Mouse (Mus musculus): ENCODE measurements around the gene Lhpp.
A peak's percentile ranks its signal among the peaks of the same experiment; 100 is the strongest.

Gene Lhpp

DNA sequence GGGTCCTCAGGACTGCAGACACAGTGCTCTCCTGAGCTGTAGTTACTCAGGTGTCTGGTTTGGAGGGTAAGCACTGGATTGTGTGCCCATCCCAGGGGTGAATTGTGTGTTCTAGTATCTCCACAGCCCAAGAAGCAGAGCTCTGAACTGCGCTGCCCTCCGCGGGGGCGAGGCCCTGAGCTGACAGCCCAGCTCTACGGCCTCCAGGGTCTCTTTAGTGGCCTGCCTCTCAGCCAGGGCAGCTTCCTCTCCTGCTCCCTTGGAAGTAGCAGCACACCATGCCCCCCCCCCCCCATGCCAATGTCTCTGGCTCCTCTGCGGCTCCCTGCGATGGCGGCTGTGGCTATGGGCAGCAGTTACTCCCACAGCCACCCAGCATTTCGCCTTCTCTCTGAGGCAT lies 101.1 kb downstream of the Lhpp start:
- DNase-seq (ENCODE audit: low read depth, low spot score): no peak

DNA sequence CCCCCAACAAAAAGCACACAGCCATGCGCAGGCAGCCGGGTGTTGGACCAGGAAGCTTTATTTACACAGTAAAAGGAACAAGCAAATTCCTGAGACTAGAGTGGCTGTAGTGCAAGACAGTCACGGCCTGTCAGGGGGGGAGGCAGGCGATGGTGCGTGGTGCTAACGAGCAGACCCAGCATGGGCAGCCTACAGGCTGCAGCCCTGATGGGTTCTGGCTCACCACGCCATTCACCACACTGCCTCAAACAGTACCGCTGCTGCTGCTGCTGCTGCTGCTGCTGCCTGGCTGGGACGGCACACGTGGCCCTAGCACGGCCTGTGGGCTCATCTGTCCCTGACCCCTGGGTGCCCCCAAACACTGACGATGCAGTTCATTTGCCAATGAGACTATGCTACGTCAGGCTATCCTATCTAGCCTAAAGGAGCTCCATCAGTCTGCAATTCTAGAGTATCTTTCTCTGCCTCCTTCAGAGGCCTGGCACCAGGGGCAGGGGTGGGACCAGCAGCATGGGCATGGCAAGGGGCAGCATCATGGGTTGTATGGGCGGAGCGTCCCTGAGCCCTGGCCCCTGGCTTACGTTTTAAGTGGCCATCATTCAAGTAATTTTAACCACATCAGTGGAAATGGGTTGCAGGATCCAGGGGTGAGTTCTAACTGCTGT lies 101.7 kb downstream of the Lhpp start:
- peak; percentile 31 for DNase-seq (ENCODE audit: low read depth, low spot score)

DNA sequence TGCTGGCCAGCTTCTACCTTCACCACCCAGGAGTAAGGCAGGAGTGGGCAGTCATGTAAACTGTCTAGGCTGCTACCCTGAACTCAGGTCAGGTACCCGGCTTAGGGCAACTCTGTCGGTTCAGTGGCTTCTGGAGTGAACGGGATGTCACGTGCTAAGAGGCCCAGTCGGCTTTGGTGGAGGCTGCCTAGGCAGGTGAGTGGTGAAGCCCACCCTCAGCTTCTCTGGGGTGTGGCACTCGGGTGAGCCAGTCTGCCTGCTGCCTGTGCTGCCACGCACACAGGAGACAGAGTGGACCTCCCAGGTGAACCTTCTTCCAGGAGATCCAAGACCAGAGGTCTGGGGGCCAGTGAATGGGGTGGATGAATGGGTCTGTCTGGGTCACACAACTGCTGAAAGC lies 102.5 kb downstream of the Lhpp start:
- no peak for DNase-seq (ENCODE audit: low read depth, low spot score)

GRCm38 (mm10) chr7:132713483-132714126 lies 103.2 kb downstream of the Lhpp start:
- DNase-seq (ENCODE audit: low read depth, low spot score): no peak

GRCm38 (mm10) chr7:132714236-132714923 lies 103.9 kb downstream of the Lhpp start:
- DNase-seq (ENCODE audit: low read depth, low spot score): no peak

GRCm38 (mm10) chr7:132715259-132715658 lies 104.8 kb downstream of the Lhpp start:
- no peak for DNase-seq (ENCODE audit: low read depth, low spot score)

DNA sequence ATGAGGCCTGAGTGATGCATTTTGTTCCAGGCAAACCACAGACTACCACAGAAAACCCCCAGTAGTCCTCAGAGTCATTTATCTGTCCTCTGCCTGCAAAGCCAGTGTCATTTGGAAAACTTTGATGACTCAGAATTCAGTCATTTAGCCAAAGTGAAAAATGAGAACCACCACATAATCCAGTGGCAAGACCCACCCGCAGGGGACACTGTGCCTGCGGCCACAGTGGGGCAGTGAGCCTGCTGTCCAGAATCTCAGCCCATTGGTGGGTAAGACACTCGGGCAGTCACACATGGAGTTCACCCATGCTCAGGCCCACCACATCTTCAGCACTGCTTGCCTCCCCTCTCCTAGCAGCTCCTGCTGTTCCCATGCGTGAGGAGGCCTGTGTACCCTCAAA lies 109.1 kb downstream of the Lhpp start:
- no peak for DNase-seq (ENCODE audit: low read depth, low spot score)

DNA sequence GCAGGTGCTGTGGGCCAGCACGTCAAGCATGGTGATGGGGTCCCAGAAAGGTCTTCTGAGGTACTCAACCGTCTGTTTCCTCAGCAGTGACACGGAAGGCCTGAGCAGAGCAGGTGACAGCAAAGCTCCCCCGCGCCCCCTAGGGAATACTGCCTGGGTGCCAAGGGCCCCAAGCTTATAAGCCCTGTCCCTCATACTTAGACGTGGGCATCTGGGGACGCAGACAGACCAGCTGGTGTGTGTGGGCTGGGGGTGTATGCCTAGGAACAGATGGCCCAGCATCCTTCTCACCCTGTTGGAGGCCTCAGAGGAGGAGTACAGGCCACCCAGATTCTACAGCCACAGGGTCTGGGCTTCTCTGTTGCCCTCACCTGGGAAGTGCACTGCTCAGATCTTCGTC lies 110.1 kb downstream of the Lhpp start:
- DNase-seq (ENCODE audit: low read depth, low spot score): no peak

DNA sequence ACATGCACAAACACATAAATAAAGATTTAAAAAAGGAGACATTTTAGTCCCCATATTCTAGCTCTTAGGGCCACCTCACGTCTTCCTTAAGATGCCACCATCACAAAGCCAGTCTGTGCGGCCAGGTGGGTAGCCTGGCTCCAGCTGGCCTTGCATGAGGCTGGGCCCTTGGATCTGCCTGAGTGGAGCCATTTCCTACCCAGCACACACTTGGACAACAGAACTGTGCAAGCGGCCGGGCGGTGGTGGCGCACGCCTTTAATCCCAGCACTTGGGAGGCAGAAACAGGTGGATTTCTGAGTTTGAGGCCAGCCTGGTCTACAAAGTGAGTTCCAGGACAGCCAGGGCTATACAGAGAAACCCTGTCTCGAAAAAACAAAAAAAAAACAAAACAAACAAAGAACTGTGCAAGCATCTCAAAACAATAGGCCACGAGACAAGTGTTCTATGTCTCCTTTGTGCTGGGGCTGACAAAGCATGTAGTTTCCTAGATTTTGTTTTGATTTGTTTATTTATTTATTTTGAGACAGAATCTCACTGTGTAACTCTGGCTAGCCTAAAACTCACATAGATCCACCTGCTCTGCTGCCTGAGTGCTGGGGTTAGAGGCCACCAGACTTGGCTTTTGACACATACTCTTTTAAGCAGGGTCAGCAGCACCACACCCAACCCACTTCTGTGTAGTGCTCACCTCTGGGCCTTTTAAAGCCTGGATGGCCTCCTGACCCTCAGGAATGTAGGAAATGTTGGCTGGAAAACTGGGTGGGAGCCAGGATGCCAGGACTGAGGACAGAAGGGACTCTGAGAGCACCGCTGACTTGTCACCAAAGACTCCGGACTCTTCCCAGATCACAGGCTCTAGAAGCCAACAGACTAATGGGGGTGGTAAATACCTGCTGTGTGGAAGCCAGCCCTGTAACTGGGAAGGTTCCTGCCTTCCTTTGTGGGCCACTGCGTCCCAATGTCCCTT lies 112.2 kb downstream of the Lhpp start:
- DNase-seq (ENCODE audit: low read depth, low spot score): no peak

- peak; percentile 81 for DNase-seq (ENCODE audit: low read depth, low spot score)
Measured at GRCm38 (mm10) chr7:132723906-132724305, 113.5 kb downstream of the Lhpp start.

DNA sequence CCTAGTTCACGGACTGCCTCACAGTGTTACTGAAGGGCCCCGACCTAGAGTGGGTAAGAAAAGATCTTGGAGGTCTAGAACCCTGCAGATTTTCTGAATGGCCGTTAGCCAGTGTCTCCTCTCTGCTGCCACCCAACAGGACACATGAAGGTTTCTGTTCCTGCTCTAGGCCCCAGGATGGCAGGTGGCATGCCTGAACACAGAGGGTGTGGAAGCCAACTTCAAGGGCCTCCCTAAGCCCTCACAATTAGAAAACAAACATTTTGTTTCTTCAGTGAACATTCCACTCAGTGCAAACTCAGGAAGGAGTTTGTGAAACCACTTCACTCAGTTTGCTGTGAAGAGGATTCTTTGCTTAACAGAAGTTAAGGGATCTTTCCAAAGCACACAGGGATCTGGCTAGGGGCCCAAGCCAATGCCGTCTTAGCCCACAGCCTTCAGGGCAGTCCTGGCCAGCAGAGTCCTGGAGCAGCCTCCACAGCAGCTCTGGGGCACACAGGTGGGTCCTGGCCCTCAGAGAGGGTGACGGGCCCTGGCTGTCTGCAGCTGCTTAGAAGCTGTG lies 114.1 kb downstream of the Lhpp start:
- no peak for DNase-seq (ENCODE audit: low read depth, low spot score)

- no peak for DNase-seq (ENCODE audit: low read depth, low spot score)
Measured at GRCm38 (mm10) chr7:132726106-132726861, 115.8 kb downstream of the Lhpp start.

- DNase-seq (ENCODE audit: low read depth, low spot score): peak; percentile 30
Measured at GRCm38 (mm10) chr7:132729093-132729831, 118.8 kb downstream of the Lhpp start.

- DNase-seq (ENCODE audit: low read depth, low spot score): no peak
Measured at GRCm38 (mm10) chr7:132730510-132730909, 120.1 kb downstream of the Lhpp start.

DNA sequence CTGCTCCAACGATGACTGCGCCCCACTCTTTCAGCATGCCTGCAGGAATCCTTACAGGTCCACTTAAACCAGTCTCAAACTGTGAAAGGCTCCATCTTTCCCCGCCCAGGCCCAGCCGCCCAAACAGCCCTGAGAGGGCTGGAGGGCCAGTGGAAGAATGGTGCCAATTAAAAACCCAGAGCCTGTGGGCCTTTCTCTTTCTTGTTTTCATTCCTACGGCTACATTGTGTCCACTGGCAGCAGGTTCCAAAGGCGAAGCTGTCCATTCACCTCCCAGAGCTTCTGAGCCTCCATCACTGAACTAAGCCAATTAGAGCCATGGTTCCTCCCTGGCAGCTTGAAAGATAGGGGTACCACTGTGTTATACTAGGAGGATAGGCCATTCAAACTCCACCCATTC lies 121.1 kb downstream of the Lhpp start:
- DNase-seq (ENCODE audit: low read depth, low spot score): no peak

DNA sequence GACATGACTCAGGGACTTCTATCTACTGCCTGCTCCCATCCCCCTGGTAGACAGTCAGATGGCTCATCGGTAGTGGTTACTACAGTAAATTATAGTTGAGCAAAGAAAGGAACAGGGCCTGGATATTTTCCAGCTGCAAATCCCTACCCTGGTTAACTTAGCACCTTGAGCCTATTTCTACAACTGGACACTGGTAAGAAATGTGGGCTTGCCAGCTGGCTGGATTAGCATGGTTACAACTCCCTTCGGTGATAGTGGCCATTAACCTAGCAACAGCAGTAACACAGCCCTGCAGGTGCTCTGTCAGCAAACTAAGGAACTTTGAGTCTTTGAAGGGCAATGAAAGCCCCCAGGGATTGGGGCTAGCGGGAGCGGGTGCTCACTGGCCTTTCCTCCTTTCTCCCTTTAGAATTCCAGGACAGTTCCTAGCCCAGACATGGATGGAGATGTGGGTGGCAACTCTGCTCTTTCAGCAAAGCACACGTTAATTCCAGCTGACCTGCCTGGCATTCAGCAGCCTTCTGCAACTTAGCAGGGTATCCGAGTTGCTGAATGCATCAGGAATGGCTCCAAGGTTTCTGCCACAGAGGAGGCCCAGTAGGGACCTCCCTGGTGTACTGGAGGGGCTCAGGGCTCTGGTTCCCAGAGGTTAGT lies 121.8 kb downstream of the Lhpp start:
- no peak for DNase-seq (ENCODE audit: low read depth, low spot score)

- no peak for DNase-seq (ENCODE audit: low read depth, low spot score)
Measured at GRCm38 (mm10) chr7:132733521-132733920, 123.1 kb downstream of the Lhpp start.

GRCm38 (mm10) chr7:132734222-132734621 lies 123.8 kb downstream of the Lhpp start:
- no peak for DNase-seq (ENCODE audit: low read depth, low spot score)

GRCm38 (mm10) chr7:132735145-132735544 lies 124.7 kb downstream of the Lhpp start:
- peak; percentile 98 for DNase-seq (ENCODE audit: low read depth, low spot score)
